Mouse (Mus musculus): ENCODE results near the gene Zfp423.

Zfp423 gene

GRCm38 (mm10) chr8:87836866-87837265 is 122.5 kb downstream of the Zfp423 start:
- CTCF ChIA-PET, result no interaction called here

GRCm38 (mm10) chr8:87835924-87836323 is 123.5 kb downstream of the Zfp423 start:
- CTCF ChIA-PET, result no interaction called here

- CTCF ChIA-PET, result no interaction called here
These were observed 124.0 kb downstream of the Zfp423 start for GRCm38 (mm10) chr8:87835411-87835821.

GRCm38 (mm10) chr8:87834656-87835055 is 124.7 kb downstream of the Zfp423 start:
- CTCF ChIA-PET, result no interaction called here

GRCm38 (mm10) chr8:87833841-87834620 is 125.4 kb downstream of the Zfp423 start:
- CTCF ChIA-PET, result no interaction called here

GRCm38 (mm10) chr8:87833339-87833738 is 126.1 kb downstream of the Zfp423 start:
- CTCF ChIA-PET, result no interaction called here

GRCm38 (mm10) chr8:87832381-87833325 is 126.7 kb downstream of the Zfp423 start:
- CTCF ChIA-PET, result no interaction called here

GRCm38 (mm10) chr8:87831567-87831966 is 127.8 kb downstream of the Zfp423 start:
- CTCF ChIA-PET, result no interaction called here

GRCm38 (mm10) chr8:87831116-87831515 is 128.3 kb downstream of the Zfp423 start:
- CTCF ChIA-PET, result no interaction called here

GRCm38 (mm10) chr8:87830200-87830599 is 129.2 kb downstream of the Zfp423 start:
- CTCF ChIA-PET, result no interaction called here

GRCm38 (mm10) chr8:87826013-87826660 is 133.3 kb downstream of the Zfp423 start:
- CTCF ChIA-PET, result no interaction called here

- CTCF ChIA-PET, result no interaction called here
These were observed 136.2 kb downstream of the Zfp423 start for GRCm38 (mm10) chr8:87823172-87823571.

GRCm38 (mm10) chr8:87822690-87823089 is 136.7 kb downstream of the Zfp423 start:
- CTCF ChIA-PET, result no interaction called here

- CTCF ChIA-PET, result no interaction called here
These were observed 137.2 kb downstream of the Zfp423 start for GRCm38 (mm10) chr8:87822175-87822574.

GRCm38 (mm10) chr8:87821655-87822054 is 137.7 kb downstream of the Zfp423 start:
- CTCF ChIA-PET, result no interaction called here

- CTCF ChIA-PET, result no interaction called here
These were observed 140.1 kb downstream of the Zfp423 start for GRCm38 (mm10) chr8:87819263-87819662.

- CTCF ChIA-PET, result no interaction called here
These were observed 140.9 kb downstream of the Zfp423 start for GRCm38 (mm10) chr8:87818506-87818905.

GRCm38 (mm10) chr8:87816141-87816540 is 143.3 kb downstream of the Zfp423 start:
- CTCF ChIA-PET, result no interaction called here

GRCm38 (mm10) chr8:87812661-87813060 is 146.7 kb downstream of the Zfp423 start:
- CTCF ChIA-PET, result no interaction called here

GRCm38 (mm10) chr8:87812069-87812449 is 147.3 kb downstream of the Zfp423 start:
- CTCF ChIA-PET, result no interaction called here

GRCm38 (mm10) chr8:87811399-87812068 is 147.9 kb downstream of the Zfp423 start:
- CTCF ChIA-PET, result no interaction called here

- CTCF ChIA-PET, result no interaction called here
These were observed 148.6 kb downstream of the Zfp423 start for GRCm38 (mm10) chr8:87810771-87811170.
